Mouse (Mus musculus) stomach, postnatal 0 days (tissue): ENCODE data around the gene Scnn1g. TPM values are rescaled to one million over a fixed set of nuclear protein-coding genes. Genes with fewer than 3 reads are reported as not detected.
A peak's percentile ranks its signal among the peaks of the same experiment; 100 is the strongest.

ENCODE experiments used
- ATAC-seq: fragments of 200-750 bp; cut with Nextera tagmentation; 2 replicates; pipeline ENCODE4 v1.8.0; 2017; ENCODE audit not compliant: low FRiP score, low TSS enrichment
- DNase-seq: peaks from one replicate; pipeline ENCODE4 v3.0.0-alpha.2; 2016; ENCODE audit warnings: low spot score
- H3K27ac ChIP-seq: fragments of 300-500 bp; sonication (generic); replicated peaks from 2 replicates; pipeline ENCODE4 v1.5.1; 2014; ENCODE audit warnings: mild to moderate bottlenecking, control low read depth
- H3K27me3 ChIP-seq: fragments of 300-500 bp; sonication (generic); 2 replicates; pipeline ENCODE4 v1.6.1; 2014; ENCODE audit warnings: low read length; ENCODE audit not compliant: control insufficient read depth, insufficient read depth
- H3K36me3 ChIP-seq: fragments of 300-500 bp; sonication (generic); 2 replicates; pipeline ENCODE4 v1.6.1; 2014; ENCODE audit warnings: low read length, mixed read lengths; ENCODE audit not compliant: control insufficient read depth, insufficient read depth
- H3K4me1 ChIP-seq: fragments of 300-500 bp; sonication (generic); replicated peaks from 2 replicates; pipeline ENCODE4 v1.6.1; 2014; ENCODE audit warnings: antibody characterized with exemption; ENCODE audit not compliant: control insufficient read depth, insufficient read depth
- H3K4me2 ChIP-seq: fragments of 300-500 bp; sonication (generic); replicated peaks from 2 replicates; pipeline ENCODE4 v1.6.1; 2014; ENCODE audit warnings: low read depth, mild to moderate bottlenecking, control low read depth, moderate library complexity
- H3K4me3 ChIP-seq: fragments of 300-500 bp; sonication (generic); 2 replicates; pipeline ENCODE4 v1.5.1; 2014; ENCODE audit warnings: low read depth, low read length, control low read depth
- H3K9ac ChIP-seq: fragments of 300-500 bp; sonication (generic); 2 replicates; pipeline ENCODE4 v1.6.1; 2014; ENCODE audit warnings: mild to moderate bottlenecking, low read length, control low read depth, mixed read lengths
- H3K9me3 ChIP-seq: fragments of 300-500 bp; sonication (generic); 2 replicates; pipeline ENCODE4 v1.6.1; 2016; ENCODE audit warnings: low read length; ENCODE audit not compliant: control insufficient read depth
- CTCF ChIP-seq: IDR thresholded peaks from 2 replicates; pipeline ENCODE4 v1.5.1; 2016; ENCODE audit warnings: antibody characterized with exemption, low read depth, mild to moderate bottlenecking, moderate library complexity
- EP300 ChIP-seq: optimal IDR thresholded peaks from 2 replicates; pipeline ENCODE3; 2016; ENCODE audit warnings: antibody characterized with exemption
- WGBS: fragments of 180-500 bp; shearing (Covaris S2); extraction: QIAGEN DNeasy Blood & Tissue Kit; methylation state at CpG from one replicate; pipeline ENCODE4 v1.1.7; 2014; 5-methylcytosine and 5-hydroxymethylcytosine counted together
- polyA plus RNA-seq: library from polyadenylated mRNA; unstranded; fragments of >200 nt; fragmentation: Nextera tagmentation; extraction: Ambion mirVana; gene quantifications from 2 replicates; pipeline ENCODE4 v1.2.1, GENCODE M21; 2015

Gene Scnn1g
- polyA plus RNA-seq, 1 experiment from 2014 or later = 7.0 TPM

- Histone ChIP-seq H3K27me3 (no peaks in the 10 kb centered on the region), H3K9me3 (no peaks in the 10 kb centered on the region), H3K4me1 (no peaks in the 10 kb centered on the region), H3K4me3 (no peak overlapping the region), H3K9ac (no peak overlapping the region), H3K27ac (peak overlapping the region; percentile 71), H3K4me2 (no peak overlapping the region), H3K36me3 (no peaks in the 10 kb centered on the region)
- TF ChIP-seq EP300 = no peak
- TF ChIP-seq CTCF = no peak
- WGBS = 65% methylated on average over 4 of the region's 4 CpGs
- DNase-seq (peak; percentile 45), ATAC-seq (peak; percentile 87)
Measured at GRCm38 (mm10) chr7:121763328-121763727, 29.0 kb downstream of the Scnn1g start.

GRCm38 (mm10) chr7:121767900-121768299 is 33.6 kb downstream of the Scnn1g start:
- ATAC-seq (no peak), DNase-seq (no peak)
- H3K9ac ChIP-seq = no peak overlapping the region
- no peaks in the 10 kb centered on the region for H3K27me3 ChIP-seq
- H3K9me3 ChIP-seq = no peaks in the 10 kb centered on the region
- H3K4me2 ChIP-seq = no peak overlapping the region
- no peaks in the 10 kb centered on the region for H3K4me1 ChIP-seq
- 58% methylated on average over 3 of the region's 3 CpGs for WGBS
- no peak for TF ChIP-seq CTCF
- TF ChIP-seq EP300 = no peak
- no peaks in the 10 kb centered on the region for H3K36me3 ChIP-seq
- H3K27ac ChIP-seq = no peak overlapping the region
- no peak overlapping the region for H3K4me3 ChIP-seq

GRCm38 (mm10) chr7:121768983-121769382 is 34.7 kb downstream of the Scnn1g start:
- ATAC-seq (peak; percentile 93), DNase-seq (peak; percentile 50)
- no peaks in the 10 kb centered on the region for H3K27me3 ChIP-seq
- no peak overlapping the region for H3K9ac ChIP-seq
- no peak overlapping the region for H3K4me2 ChIP-seq
- H3K27ac ChIP-seq = 0 out of 2 replicates have a peak overlapping the region, but pooled peaks have one; percentile 18
- H3K4me1 ChIP-seq = no peaks in the 10 kb centered on the region
- no peaks in the 10 kb centered on the region for H3K9me3 ChIP-seq
- no peak overlapping the region for H3K4me3 ChIP-seq
- 65% methylated on average over 9 of the region's 9 CpGs for WGBS
- no peaks in the 10 kb centered on the region for H3K36me3 ChIP-seq
- TF ChIP-seq CTCF (no peak), EP300 (no peak)

GRCm38 (mm10) chr7:121778553-121778952 is 44.3 kb downstream of the Scnn1g start:
- Histone ChIP-seq H3K36me3 (no peaks in the 10 kb centered on the region), H3K4me3 (no peak overlapping the region), H3K9me3 (no peaks in the 10 kb centered on the region), H3K27ac (no peak overlapping the region), H3K9ac (no peak overlapping the region), H3K4me1 (no peaks in the 10 kb centered on the region), H3K4me2 (no peak overlapping the region), H3K27me3 (no peaks in the 10 kb centered on the region)
- TF ChIP-seq CTCF (no peak), EP300 (no peak)
- no peak for DNase-seq
- 28% methylated on average over 1 of the region's 1 CpGs for WGBS
- no peak for ATAC-seq

- 54% methylated on average over 3 of the region's 3 CpGs for WGBS
- Histone ChIP-seq H3K27ac (no peak overlapping the region), H3K36me3 (no peaks in the 10 kb centered on the region), H3K4me3 (no peak overlapping the region), H3K9ac (no peak overlapping the region), H3K4me1 (no peaks in the 10 kb centered on the region), H3K27me3 (no peaks in the 10 kb centered on the region), H3K4me2 (no peak overlapping the region), H3K9me3 (no peaks in the 10 kb centered on the region)
- TF ChIP-seq EP300 (no peak), CTCF (no peak)
- DNase-seq = no peak
- ATAC-seq = no peak
Measured at GRCm38 (mm10) chr7:121778980-121779379, 44.7 kb downstream of the Scnn1g start.

GRCm38 (mm10) chr7:121779409-121779808 is 45.1 kb downstream of the Scnn1g start:
- TF ChIP-seq CTCF = no peak
- no peak for TF ChIP-seq EP300
- Histone ChIP-seq H3K4me3 (no peak overlapping the region), H3K4me1 (no peaks in the 10 kb centered on the region), H3K36me3 (no peaks in the 10 kb centered on the region), H3K9ac (no peak overlapping the region), H3K4me2 (no peak overlapping the region), H3K27ac (no peak overlapping the region), H3K27me3 (no peaks in the 10 kb centered on the region), H3K9me3 (no peaks in the 10 kb centered on the region)
- DNase-seq (no peak), ATAC-seq (no peak)
